Mouse (Mus musculus): Measurements from ENCODE around the gene Tmem120b.

- TF ChIP-seq POLR2A (IDR thresholded peaks at IDR 0.05; ENCODE audit: insufficient read depth, low read depth, low read length), result no peak
- no peak for TF ChIP-seq CTCF (IDR thresholded peaks at IDR 0.05)
These were observed 82.4 kb downstream of the Tmem120b start for GRCm38 (mm10) chr5:123150641-123151040.

All from heart, adult 2 months (tissue).